In the genomic region with DNA sequence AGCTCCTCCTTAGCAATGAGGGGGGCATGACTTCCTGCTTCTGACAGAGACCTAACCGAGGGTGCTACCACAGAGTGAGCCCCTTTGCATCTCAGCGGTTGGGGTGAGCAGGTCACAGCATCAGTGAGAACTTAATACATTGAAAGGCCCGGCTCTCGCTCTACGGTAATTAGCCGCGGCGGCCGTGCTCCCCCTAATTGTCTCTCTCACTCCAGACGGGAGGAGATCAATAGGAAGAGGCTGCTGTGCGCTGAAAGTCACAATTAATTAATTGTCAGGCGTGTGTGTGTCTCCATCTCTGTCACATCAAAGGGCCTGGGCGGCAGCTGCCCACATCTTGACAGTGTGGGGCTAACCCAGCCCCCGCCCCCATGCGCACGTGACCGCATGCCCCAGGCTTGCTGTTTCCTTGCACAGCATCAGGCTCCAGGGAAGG, we compare ENCODE assay signal across 14 mouse cellular contexts. TPM values are rescaled to one million over a fixed set of nuclear protein-coding genes. Genes with fewer than 3 reads are reported as not detected.
DNase-seq lines count a peak whose midpoint lies in the region; ATAC-seq and TF ChIP-seq lines count a peak whose summit lies in the region.
"Had no signal": no experiment of that assay in that cellular context is flagged by ENCODE, and none has a peak within 500 bp of the region (broad histone marks: within the 10 kb centered on the region; RNA-seq: fewer than 3 reads in every experiment).

No protein-coding gene starts in this region.

- no peak for ATAC-seq in embryonic facial prominence, embryonic 12.5 days (ENCODE audit: insufficient number of reproducible peaks, insufficient read depth, low FRiP score, low TSS enrichment)
- peak; percentile 27; the same call in 1 of the 2 replicates for ATAC-seq in forebrain, postnatal 0 days
- ATAC-seq in midbrain, embryonic 11.5 days (ENCODE audit: low FRiP score), result peak; percentile 86
- ATAC-seq in cerebellum, adult (ENCODE audit: insufficient number of reproducible peaks, low FRiP score, low TSS enrichment), result no peak

- no peak overlapping the region for H3K4me3 ChIP-seq in embryonic facial prominence, embryonic 12.5 days
- H3K4me3 ChIP-seq in forebrain, postnatal 0 days (ENCODE audit: low read depth, low read length), result no peak overlapping the region
- H3K4me3 ChIP-seq in midbrain, embryonic 11.5 days (ENCODE audit: low read depth, low read length), result no peak overlapping the region; the same call in 1 of the 2 replicates
- no peak overlapping the region for H3K4me3 ChIP-seq in left cerebral cortex, adult 2 months
- H3K4me3 ChIP-seq: embryonic facial prominence, embryonic 15.5 days; heart, embryonic 13.5 days; liver, embryonic 13.5 days had no signal

- 3% methylated on average over 17 of the region's 17 CpGs for WGBS in embryonic facial prominence, embryonic 12.5 days
- 1% methylated on average over 17 of the region's 17 CpGs for WGBS in forebrain, postnatal 0 days
- WGBS in midbrain, embryonic 11.5 days, result under 1% methylated on average over 17 of the region's 17 CpGs

- no peaks in the 10 kb centered on the region for H3K36me3 ChIP-seq in embryonic facial prominence, embryonic 12.5 days
- H3K36me3 ChIP-seq in forebrain, postnatal 0 days (ENCODE audit: insufficient read depth), result no peaks in the 10 kb centered on the region
- no peaks in the 10 kb centered on the region for H3K36me3 ChIP-seq in midbrain, embryonic 11.5 days (ENCODE audit: control insufficient read depth, insufficient read depth, low read length)
- H3K36me3 ChIP-seq: embryonic facial prominence, embryonic 15.5 days; heart, embryonic 13.5 days; liver, embryonic 13.5 days had no signal

- no peak overlapping the region for H3K9ac ChIP-seq in embryonic facial prominence, embryonic 12.5 days
- no peak overlapping the region for H3K9ac ChIP-seq in forebrain, postnatal 0 days
- H3K9ac ChIP-seq in midbrain, embryonic 11.5 days (ENCODE audit: low read length), result no peak overlapping the region
- H3K9ac ChIP-seq: embryonic facial prominence, embryonic 15.5 days; heart, embryonic 13.5 days; liver, embryonic 13.5 days had no signal

- no peak overlapping the region for H3K27ac ChIP-seq in embryonic facial prominence, embryonic 12.5 days
- H3K27ac ChIP-seq in forebrain, postnatal 0 days (ENCODE audit: low read depth, low read length), result no peak overlapping the region
- peak overlapping the region; percentile 54; the same call in 1 of the 2 replicates for H3K27ac ChIP-seq in midbrain, embryonic 11.5 days (ENCODE audit: low read depth, low read length)
- no peak overlapping the region for H3K27ac ChIP-seq in left cerebral cortex, adult 2 months
- H3K27ac ChIP-seq: embryonic facial prominence, embryonic 15.5 days; heart, embryonic 13.5 days; liver, embryonic 13.5 days had no signal

- H3K9me3 ChIP-seq in embryonic facial prominence, embryonic 12.5 days, result no peaks in the 10 kb centered on the region
- no peaks in the 10 kb centered on the region for H3K9me3 ChIP-seq in forebrain, postnatal 0 days (ENCODE audit: low read length)
- no peaks in the 10 kb centered on the region for H3K9me3 ChIP-seq in midbrain, embryonic 11.5 days (ENCODE audit: control insufficient read depth, low read length)
- H3K9me3 ChIP-seq: embryonic facial prominence, embryonic 15.5 days; heart, embryonic 13.5 days; liver, embryonic 13.5 days had no signal

- no peak for TF ChIP-seq CTCF in forebrain, postnatal 0 days (IDR thresholded peaks at IDR 0.05; ENCODE audit: low read depth)
- no peak for TF ChIP-seq CTCF in left cerebral cortex, adult 2 months (IDR thresholded peaks at IDR 0.05)

- peaks cover 7% of the 10 kb centered on the region; the same call in 1 of the 2 replicates for H3K4me1 ChIP-seq in embryonic facial prominence, embryonic 12.5 days
- H3K4me1 ChIP-seq in forebrain, postnatal 0 days (ENCODE audit: insufficient read depth), result no peaks in the 10 kb centered on the region
- H3K4me1 ChIP-seq in midbrain, embryonic 11.5 days (ENCODE audit: control insufficient read depth, insufficient read depth, low read length), result peaks cover 23% of the 10 kb centered on the region
- H3K4me1 ChIP-seq: embryonic facial prominence, embryonic 15.5 days; liver, embryonic 13.5 days had no signal

- peaks cover 44% of the 10 kb centered on the region for H3K27me3 ChIP-seq in embryonic facial prominence, embryonic 12.5 days
- peaks cover 21% of the 10 kb centered on the region for H3K27me3 ChIP-seq in forebrain, postnatal 0 days (ENCODE audit: insufficient read depth, low read length)
- H3K27me3 ChIP-seq in midbrain, embryonic 11.5 days (ENCODE audit: control insufficient read depth, insufficient read depth, low read length), result peaks cover 25% of the 10 kb centered on the region

- H3K4me2 ChIP-seq in embryonic facial prominence, embryonic 12.5 days (replicated peaks), result peak overlapping the region; percentile 21; the same call in 1 of the 2 replicates
- 0 out of 2 replicates have a peak overlapping the region, but pooled peaks have one; percentile 13 for H3K4me2 ChIP-seq in forebrain, postnatal 0 days (ENCODE audit: low read depth)
- peak overlapping the region; percentile 25 for H3K4me2 ChIP-seq in midbrain, embryonic 11.5 days
- H3K4me2 ChIP-seq: embryonic facial prominence, embryonic 15.5 days; heart, embryonic 13.5 days; liver, embryonic 13.5 days had no signal

- intact Hi-C loops in left cerebral cortex, adult 2 months (cut with DNase I), result no loop called here

- no peak for DNase-seq in forebrain, postnatal 0 days
- no peak for DNase-seq in midbrain, embryonic 11.5 days (ENCODE audit: low spot score, missing footprints)
- DNase-seq in retina, postnatal 1 day, result peak; percentile 86
- DNase-seq in left cerebral cortex, adult 2 months (ENCODE audit: extremely low spot score in 1 of 2, low spot score in 2 of 2), result no peak
- DNase-seq in lung, postnatal 14 days, result no peak
- DNase-seq: adrenal gland, postnatal 25 days; cerebellum, adult 11-12 months; liver, embryonic 13.5 days; lung, postnatal 36 days had no signal

RNA-seq across cellular contexts. Expression of gene C1qa, which starts 12.6 kb away (rescaled TPM):
- 16.2 and 17.3 TPM in 2 replicates for polyA plus RNA-seq in embryonic facial prominence, embryonic 12.5 days (2016; fragmentation: Nextera tagmentation; extraction: Ambion mirVana)
- 47.7 and 53.1 TPM in 2 replicates for total RNA-seq in forebrain, postnatal 0 days (2014; rRNA removed)
- polyA plus RNA-seq in forebrain, postnatal 0 days (2015; fragmentation: Nextera tagmentation; extraction: Ambion mirVana), result 42.2 and 43.5 TPM in 2 replicates
- 14.3 and 15.3 TPM in 2 replicates for polyA plus RNA-seq in midbrain, embryonic 11.5 days (2014; fragmentation: Nextera tagmentation; extraction: Ambion mirVana)
- total RNA-seq in left cerebral cortex, adult 2 months (2021), result 10 to 100 TPM; 44.5 to 48.3 TPM
- total RNA-seq: neutrophil, adult 5-6 weeks had no signal

RNA-seq across cellular contexts. Expression of gene C1qc, which starts 18.4 kb away (rescaled TPM):
- polyA plus RNA-seq in embryonic facial prominence, embryonic 12.5 days (2016; fragmentation: Nextera tagmentation; extraction: Ambion mirVana), result 16.6 and 19.2 TPM in 2 replicates
- 61.9 and 64.6 TPM in 2 replicates for total RNA-seq in forebrain, postnatal 0 days (2014; rRNA removed)
- 46.1 and 49.3 TPM in 2 replicates for polyA plus RNA-seq in forebrain, postnatal 0 days (2015; fragmentation: Nextera tagmentation; extraction: Ambion mirVana)
- 17.7 and 18.9 TPM in 2 replicates for polyA plus RNA-seq in midbrain, embryonic 11.5 days (2014; fragmentation: Nextera tagmentation; extraction: Ambion mirVana)
- 10 to 100 TPM; 41.2 to 45.1 TPM for total RNA-seq in left cerebral cortex, adult 2 months (2021)
- total RNA-seq: neutrophil, adult 5-6 weeks had no signal

RNA-seq across cellular contexts. Expression of gene C1qb, which starts 25.2 kb away (rescaled TPM):
- 28.2 and 29.7 TPM in 2 replicates for polyA plus RNA-seq in embryonic facial prominence, embryonic 12.5 days (2016; fragmentation: Nextera tagmentation; extraction: Ambion mirVana)
- 53.9 and 57.1 TPM in 2 replicates for total RNA-seq in forebrain, postnatal 0 days (2014; rRNA removed)
- 67.4 and 78.2 TPM in 2 replicates for polyA plus RNA-seq in forebrain, postnatal 0 days (2015; fragmentation: Nextera tagmentation; extraction: Ambion mirVana)
- 31.5 and 34.7 TPM in 2 replicates for polyA plus RNA-seq in midbrain, embryonic 11.5 days (2014; fragmentation: Nextera tagmentation; extraction: Ambion mirVana)
- 10 to 100 TPM; 57.5 to 60.3 TPM for total RNA-seq in left cerebral cortex, adult 2 months (2021)
- total RNA-seq: neutrophil, adult 5-6 weeks had no signal

RNA-seq across cellular contexts. Expression of gene Epha8, which starts 45.4 kb away (rescaled TPM):
- 1.4 and 1.6 TPM in 2 replicates for polyA plus RNA-seq in embryonic facial prominence, embryonic 12.5 days (2016; fragmentation: Nextera tagmentation; extraction: Ambion mirVana)
- 20.5 and 23.9 TPM in 2 replicates for total RNA-seq in forebrain, postnatal 0 days (2014; rRNA removed)
- polyA plus RNA-seq in forebrain, postnatal 0 days (2015; fragmentation: Nextera tagmentation; extraction: Ambion mirVana), result 6.6 and 9.5 TPM in 2 replicates
- polyA plus RNA-seq in midbrain, embryonic 11.5 days (2014; fragmentation: Nextera tagmentation; extraction: Ambion mirVana), result 4.1 and 5.0 TPM in 2 replicates
- total RNA-seq in left cerebral cortex, adult 2 months (2021), result 1 to 10 TPM; 3.5 to 4.6 TPM
- total RNA-seq: neutrophil, adult 5-6 weeks had no signal

Comparison
In these comparisons a context has a peak if more than half of its experiments do, and no peak if none do; other contexts are left out.
1. ATAC-seq: peak in forebrain, postnatal 0 days (single experiment) and midbrain, embryonic 11.5 days (single experiment); none in embryonic facial prominence, embryonic 12.5 days (single experiment) and cerebellum, adult (single experiment).
2. Peak in every context shown above with its lines, with median percentiles within 50 percentile points of each other: H3K4me2 ChIP-seq.